Mouse (Mus musculus): ENCODE results near the gene Hoxa4. TPM values are rescaled to one million over a fixed set of nuclear protein-coding genes. Genes with fewer than 3 reads are reported as not detected.
A peak's percentile ranks its signal among the peaks of the same experiment; 100 is the strongest.

The Hoxa4 gene
- polyA plus RNA-seq, 1 experiment from 2014 or later = 1.4 TPM

MicroRNAs encoded within 50 kb of the gene (microRNA counts, 519-probe panel; counts per million panel counts)
- microRNA mmu-miR-196b = 4,694 counts per million, percentile 94 among the panel's probes with 10 or more counts

Small RNA genes lying within 50 kb of the gene (microRNA-seq; reads per million reads assigned to microRNA genes)
- 26,028 reads per million, percentile 97 among the genes with 10 or more reads in this experiment for gene Mir196b

Other genes starting within 250 kb of the Hoxa4 start
- 35.4 and 36.8 TPM in 2 replicates for gene Skap2, start 179.2 kb downstream of the Hoxa4 start, polyA plus RNA-seq (2015; fragmentation: Nextera tagmentation; extraction: Ambion mirVana)
- gene Hoxa1, start 33.4 kb downstream of the Hoxa4 start, polyA plus RNA-seq (2015; fragmentation: Nextera tagmentation; extraction: Ambion mirVana) = 0.81 and 0.82 TPM in 2 replicates
- 2.1 and 2.6 TPM in 2 replicates for gene Hoxa2, start 26.9 kb downstream of the Hoxa4 start, polyA plus RNA-seq (2015; fragmentation: Nextera tagmentation; extraction: Ambion mirVana)
- 1.7 and 2.5 TPM in 2 replicates for gene 5730596B20Rik, start 14.3 kb downstream of the Hoxa4 start, polyA plus RNA-seq (2015; fragmentation: Nextera tagmentation; extraction: Ambion mirVana)
- gene Hoxa5, start 12.8 kb upstream of the Hoxa4 start, polyA plus RNA-seq (2015; fragmentation: Nextera tagmentation; extraction: Ambion mirVana) = 9.0 and 9.5 TPM in 2 replicates
- gene Hoxa6, start 17.0 kb upstream of the Hoxa4 start, polyA plus RNA-seq (2015; fragmentation: Nextera tagmentation; extraction: Ambion mirVana) = 2.9 and 3.8 TPM in 2 replicates
- gene Hoxa3, start 21.6 kb upstream of the Hoxa4 start, polyA plus RNA-seq (2015; fragmentation: Nextera tagmentation; extraction: Ambion mirVana) = 8.2 and 10.8 TPM in 2 replicates
- gene Gm28308, start 21.6 kb upstream of the Hoxa4 start, polyA plus RNA-seq (2015; fragmentation: Nextera tagmentation; extraction: Ambion mirVana) = not detected in 2 replicates
- gene Hoxa7, start 30.1 kb upstream of the Hoxa4 start, polyA plus RNA-seq (2015; fragmentation: Nextera tagmentation; extraction: Ambion mirVana) = 25.7 and 27.5 TPM in 2 replicates
- 56.6 and 56.8 TPM in 2 replicates for gene Hoxa9, start 39.3 kb upstream of the Hoxa4 start, polyA plus RNA-seq (2015; fragmentation: Nextera tagmentation; extraction: Ambion mirVana)
- 147 and 154 TPM in 2 replicates for gene Hoxa10, start 49.1 kb upstream of the Hoxa4 start, polyA plus RNA-seq (2015; fragmentation: Nextera tagmentation; extraction: Ambion mirVana)
- gene Hoxa11, start 54.1 kb upstream of the Hoxa4 start, polyA plus RNA-seq (2015; fragmentation: Nextera tagmentation; extraction: Ambion mirVana) = 27.9 and 31.8 TPM in 2 replicates
- gene Hoxa13, start 69.1 kb upstream of the Hoxa4 start, polyA plus RNA-seq (2015; fragmentation: Nextera tagmentation; extraction: Ambion mirVana) = 0.15 TPM in 2 replicates
- gene Evx1, start 121.7 kb upstream of the Hoxa4 start, polyA plus RNA-seq (2015; fragmentation: Nextera tagmentation; extraction: Ambion mirVana) = not detected in 2 replicates

Data from kidney, embryonic 16.5 days (tissue).